Mouse (Mus musculus) heart, embryonic 13.5 days (tissue): ENCODE data around the gene Slc43a1. TPM values are rescaled to one million over a fixed set of nuclear protein-coding genes. Genes with fewer than 3 reads are reported as not detected.
A peak's percentile ranks its signal among the peaks of the same experiment; 100 is the strongest.

Source experiments
- ATAC-seq: fragments of 200-750 bp; cut with Nextera tagmentation; 2 replicates; pipeline ENCODE4 v1.8.0; 2017; ENCODE audit warnings: moderate TSS enrichment; ENCODE audit not compliant: insufficient number of reproducible peaks, low FRiP score, low TSS enrichment; ENCODE audit errors: extremely low read depth
- H3K27ac ChIP-seq: fragments of 300-500 bp; sonication (generic); replicated peaks from 2 replicates; pipeline ENCODE4 v1.5.1; 2015; ENCODE audit warnings: moderate library complexity, mild to moderate bottlenecking, inconsistent platforms
- H3K27me3 ChIP-seq: fragments of 300-500 bp; sonication (generic); replicated peaks from 2 replicates; pipeline ENCODE4 v1.6.1; 2015; ENCODE audit warnings: mild to moderate bottlenecking, inconsistent platforms
- H3K36me3 ChIP-seq: fragments of 300-500 bp; sonication (generic); 2 replicates; pipeline ENCODE4 v1.6.1; 2015; ENCODE audit warnings: mild to moderate bottlenecking, inconsistent platforms
- H3K4me1 ChIP-seq: fragments of 300-500 bp; sonication (generic); 2 replicates; pipeline ENCODE4 v1.6.1; 2015; ENCODE audit warnings: inconsistent platforms
- H3K4me2 ChIP-seq: fragments of 300-500 bp; sonication (generic); 2 replicates; pipeline ENCODE4 v1.6.1; 2015; ENCODE audit warnings: inconsistent platforms, mild to moderate bottlenecking, moderate library complexity
- H3K4me3 ChIP-seq: fragments of 300-500 bp; sonication (generic); 2 replicates; pipeline ENCODE4 v1.5.1; 2015; ENCODE audit warnings: moderate library complexity, mild to moderate bottlenecking, inconsistent platforms
- H3K9ac ChIP-seq: fragments of 300-500 bp; sonication (generic); 2 replicates; pipeline ENCODE4 v1.6.1; 2015; ENCODE audit warnings: inconsistent platforms, mild to moderate bottlenecking, moderate library complexity
- H3K9me3 ChIP-seq: fragments of 300-500 bp; sonication (generic); 2 replicates; pipeline ENCODE4 v1.6.1; 2016; ENCODE audit warnings: inconsistent platforms
- WGBS: fragments of 180-500 bp; shearing (Covaris S2); methylation state at CpG from one replicate; pipeline ENCODE4 v1.1.7; 2015; ENCODE audit warnings: mixed read lengths; 5-methylcytosine and 5-hydroxymethylcytosine counted together
- polyA plus RNA-seq: library from polyadenylated mRNA; unstranded; fragments of >200 nt; fragmentation: Nextera tagmentation; extraction: Ambion mirVana; gene quantifications from 2 replicates; pipeline ENCODE4 v1.2.1, GENCODE M21; 2015

Slc43a1 gene
- polyA plus RNA-seq, 1 experiment from 2014 or later, result 16.1 TPM

DNA sequence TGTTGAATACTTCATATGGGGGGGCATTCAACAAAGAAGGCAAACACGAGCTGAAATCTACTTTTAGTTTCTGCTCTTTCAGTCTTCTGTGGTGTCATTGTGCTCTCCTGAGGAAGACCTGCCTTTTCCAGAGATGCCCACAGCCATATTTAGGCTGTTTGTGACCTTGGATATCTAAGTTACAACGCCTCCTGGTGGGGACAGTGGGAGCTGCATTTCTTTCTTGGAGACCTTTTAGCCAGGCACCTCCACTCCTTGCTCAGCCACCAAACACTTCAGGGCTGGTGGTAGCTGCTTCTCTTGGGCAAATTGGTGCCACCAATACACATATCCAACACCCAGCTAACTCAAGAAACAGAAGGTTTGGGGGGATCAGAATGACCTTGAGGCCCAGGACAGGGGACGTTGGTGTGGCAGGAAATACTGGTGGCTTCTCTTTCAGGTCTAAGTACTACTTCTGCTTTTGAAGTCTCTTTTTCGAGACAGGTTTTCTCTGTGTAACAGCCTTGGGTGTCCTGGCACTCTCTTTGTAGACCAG, 32.0 kb downstream of the Slc43a1 start:
- H3K27ac ChIP-seq, result no peak overlapping the region
- no peak for ATAC-seq
- 50% methylated on average over 4 of the region's 4 CpGs for WGBS
- no peaks in the 10 kb centered on the region for H3K36me3 ChIP-seq
- no peaks in the 10 kb centered on the region for H3K9me3 ChIP-seq
- H3K4me3 ChIP-seq, result no peak overlapping the region
- no peak overlapping the region for H3K4me2 ChIP-seq
- peaks cover 24% of the 10 kb centered on the region for H3K4me1 ChIP-seq
- no peak overlapping the region for H3K9ac ChIP-seq
- H3K27me3 ChIP-seq, result peaks cover 100% of the 10 kb centered on the region

- no peak overlapping the region for H3K27ac ChIP-seq
- H3K4me2 ChIP-seq, result peak overlapping the region; percentile 82
- peaks cover 100% of the 10 kb centered on the region for H3K27me3 ChIP-seq
- peak overlapping the region; percentile 76 for H3K9ac ChIP-seq
- peak overlapping the region; percentile 61 for H3K4me3 ChIP-seq
- H3K36me3 ChIP-seq, result no peaks in the 10 kb centered on the region
- H3K9me3 ChIP-seq, result no peaks in the 10 kb centered on the region
- 0 out of 2 replicates have a peak, but pooled peaks have one; percentile 21 for ATAC-seq
- WGBS, result 1% methylated on average over 78 of the region's 78 CpGs
- peaks cover 15% of the 10 kb centered on the region for H3K4me1 ChIP-seq
Observed at GRCm38 (mm10) chr2:84872105-84872716, 33.6 kb downstream of the Slc43a1 start.

DNA sequence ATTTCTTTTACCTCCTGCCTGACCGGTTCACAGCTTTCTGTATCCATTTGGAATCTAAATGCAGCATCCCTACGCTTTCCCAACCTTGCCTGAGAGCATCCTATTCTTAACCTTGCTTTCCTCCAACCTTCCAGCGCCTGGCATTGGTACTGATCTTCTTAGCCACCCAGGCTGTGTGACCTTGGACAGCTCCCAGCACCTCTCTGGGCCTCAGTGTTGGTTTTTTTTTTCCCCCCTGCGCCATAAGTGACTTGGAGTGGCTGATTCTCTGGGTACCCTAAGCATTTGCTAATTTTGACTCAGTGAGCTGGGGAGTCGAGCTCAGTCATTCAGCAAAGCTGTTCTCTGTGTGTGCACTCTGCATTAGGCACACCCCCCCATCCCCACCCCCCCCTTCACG, 37.2 kb downstream of the Slc43a1 start:
- no peaks in the 10 kb centered on the region for H3K36me3 ChIP-seq
- H3K4me1 ChIP-seq, result peaks cover 15% of the 10 kb centered on the region
- ATAC-seq, result no peak
- H3K27me3 ChIP-seq, result peaks cover 99% of the 10 kb centered on the region
- no peak overlapping the region for H3K9ac ChIP-seq
- no peaks in the 10 kb centered on the region for H3K9me3 ChIP-seq
- WGBS, result 31% methylated on average over 6 of the region's 6 CpGs
- no peak overlapping the region for H3K4me3 ChIP-seq
- H3K27ac ChIP-seq, result no peak overlapping the region
- H3K4me2 ChIP-seq, result no peak overlapping the region

DNA sequence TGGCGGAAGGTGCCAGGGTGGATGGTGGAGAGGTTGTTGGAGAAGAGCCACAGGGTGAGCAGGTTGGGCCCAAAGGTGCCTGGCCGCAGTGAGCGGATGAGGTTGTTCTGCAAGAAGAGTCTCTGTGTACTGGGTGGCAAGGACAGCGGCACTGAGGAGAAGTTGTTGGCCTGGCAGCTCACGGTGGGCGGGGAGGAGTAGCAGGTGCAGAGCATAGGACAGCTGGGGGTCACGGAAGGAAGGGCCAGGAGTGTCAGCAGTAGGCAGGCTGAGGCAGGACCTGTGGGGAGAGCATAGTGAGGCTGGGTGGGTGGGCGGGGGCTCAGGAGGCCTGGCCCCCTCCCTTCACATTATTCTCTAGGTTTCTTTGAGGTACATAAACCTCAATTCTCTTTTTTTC, 41.9 kb downstream of the Slc43a1 start:
- Histone ChIP-seq H3K27me3 (peaks cover 99% of the 10 kb centered on the region), H3K9ac (no peak overlapping the region), H3K9me3 (no peaks in the 10 kb centered on the region), H3K4me2 (no peak overlapping the region), H3K4me1 (peaks cover 15% of the 10 kb centered on the region), H3K27ac (no peak overlapping the region), H3K36me3 (no peaks in the 10 kb centered on the region), H3K4me3 (no peak overlapping the region)
- 59% methylated on average over 8 of the region's 8 CpGs for WGBS
- ATAC-seq, result no peak

- Histone ChIP-seq H3K9ac (peak overlapping the region; percentile 35; the same call in 1 of the 2 replicates), H3K4me3 (peak overlapping the region; percentile 26), H3K36me3 (no peaks in the 10 kb centered on the region), H3K27ac (no peak overlapping the region), H3K9me3 (no peaks in the 10 kb centered on the region), H3K27me3 (peaks cover 99% of the 10 kb centered on the region), H3K4me1 (peaks cover 31% of the 10 kb centered on the region), H3K4me2 (peak overlapping the region; percentile 56)
- 2% methylated on average over 23 of the region's 23 CpGs for WGBS
- ATAC-seq, result no peak
Observed at GRCm38 (mm10) chr2:84882606-84883005, 44.0 kb downstream of the Slc43a1 start.

DNA sequence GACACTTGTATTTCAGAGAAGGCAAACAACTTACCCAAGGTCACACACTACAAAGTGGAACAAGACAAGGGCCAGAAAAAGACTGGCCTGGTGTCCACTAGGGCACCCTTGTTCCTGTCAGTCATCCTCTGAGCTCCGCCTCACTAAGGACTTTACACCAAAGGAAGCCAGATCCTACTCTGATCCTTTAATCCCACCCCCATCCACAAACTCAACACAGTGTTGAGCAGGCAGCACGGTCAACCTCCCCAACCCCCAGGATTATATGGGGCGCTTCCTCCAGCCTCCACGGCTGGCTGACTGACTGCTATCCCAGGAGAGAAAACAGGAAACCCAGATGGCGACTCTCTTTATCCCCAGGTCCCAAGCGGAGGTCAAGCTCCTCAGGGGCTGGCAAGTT, 44.4 kb downstream of the Slc43a1 start:
- Histone ChIP-seq H3K27ac (no peak overlapping the region), H3K4me3 (peak overlapping the region; percentile 26), H3K4me1 (peaks cover 36% of the 10 kb centered on the region), H3K27me3 (peaks cover 99% of the 10 kb centered on the region), H3K36me3 (no peaks in the 10 kb centered on the region), H3K9me3 (no peaks in the 10 kb centered on the region), H3K4me2 (peak overlapping the region; percentile 56), H3K9ac (no peak overlapping the region; the same call in 1 of the 2 replicates)
- ATAC-seq, result no peak
- 2% methylated on average over 6 of the region's 6 CpGs for WGBS

DNA sequence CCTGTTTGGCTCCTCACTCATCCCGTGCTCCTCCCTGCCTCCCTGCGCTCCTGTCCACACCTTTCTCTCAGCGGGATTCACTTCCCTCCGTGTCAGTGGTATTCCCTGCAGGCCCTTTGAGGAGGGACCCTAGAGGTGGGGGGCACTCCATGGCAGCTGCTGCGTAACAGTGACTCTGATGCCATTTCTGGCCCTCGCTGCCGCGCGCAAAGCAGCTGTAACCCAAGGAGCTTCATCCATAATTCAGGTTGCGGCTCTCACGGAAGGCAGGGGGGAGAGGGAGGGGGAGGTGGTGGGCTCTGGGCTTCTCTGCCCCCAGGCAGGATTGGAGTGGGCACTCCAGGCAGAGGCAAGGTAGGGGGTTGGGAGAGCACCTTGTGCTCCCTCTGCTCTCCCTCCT, 44.9 kb downstream of the Slc43a1 start:
- 7% methylated on average over 11 of the region's 11 CpGs for WGBS
- Histone ChIP-seq H3K27ac (no peak overlapping the region), H3K36me3 (no peaks in the 10 kb centered on the region), H3K4me1 (peaks cover 39% of the 10 kb centered on the region), H3K9ac (no peak overlapping the region), H3K4me3 (0 out of 2 replicates have a peak overlapping the region, but pooled peaks have one; percentile 26), H3K27me3 (peaks cover 99% of the 10 kb centered on the region), H3K4me2 (peak overlapping the region; percentile 56), H3K9me3 (no peaks in the 10 kb centered on the region)
- no peak for ATAC-seq

DNA sequence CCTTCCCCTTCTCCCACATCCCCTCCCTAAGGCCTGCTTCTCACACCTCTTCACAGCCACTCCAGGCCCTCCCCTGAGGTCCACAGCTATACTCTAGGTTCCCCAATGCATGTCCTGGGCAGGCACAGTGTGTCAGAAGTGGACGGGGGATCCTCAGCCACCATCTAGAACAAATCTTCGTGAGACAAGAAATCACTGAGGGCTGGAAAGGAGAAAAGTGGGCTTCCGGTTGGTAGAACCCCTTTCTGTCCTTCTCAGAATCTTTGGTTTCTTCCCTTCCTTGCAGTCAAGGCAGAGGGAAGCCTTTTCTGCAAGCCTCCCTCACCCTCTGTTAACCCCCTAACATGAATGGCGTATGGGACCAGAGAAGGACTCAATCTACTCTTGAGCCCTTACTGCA, 45.3 kb downstream of the Slc43a1 start:
- H3K4me1 ChIP-seq, result peaks cover 40% of the 10 kb centered on the region
- 62% methylated on average over 4 of the region's 4 CpGs for WGBS
- H3K4me2 ChIP-seq, result no peak overlapping the region
- no peaks in the 10 kb centered on the region for H3K36me3 ChIP-seq
- ATAC-seq, result no peak
- no peak overlapping the region for H3K27ac ChIP-seq
- peaks cover 99% of the 10 kb centered on the region for H3K27me3 ChIP-seq
- no peaks in the 10 kb centered on the region for H3K9me3 ChIP-seq
- H3K4me3 ChIP-seq, result no peak overlapping the region
- no peak overlapping the region for H3K9ac ChIP-seq

GRCm38 (mm10) chr2:84884611-84885010, 46.0 kb downstream of the Slc43a1 start:
- no peak overlapping the region for H3K27ac ChIP-seq
- no peak overlapping the region for H3K9ac ChIP-seq
- no peak overlapping the region for H3K4me3 ChIP-seq
- peaks cover 47% of the 10 kb centered on the region for H3K4me1 ChIP-seq
- no peak overlapping the region for H3K4me2 ChIP-seq
- 34% methylated on average over 4 of the region's 4 CpGs for WGBS
- peaks cover 99% of the 10 kb centered on the region for H3K27me3 ChIP-seq
- no peaks in the 10 kb centered on the region for H3K36me3 ChIP-seq
- H3K9me3 ChIP-seq, result no peaks in the 10 kb centered on the region
- ATAC-seq, result no peak

GRCm38 (mm10) chr2:84885084-84886055, 46.7 kb downstream of the Slc43a1 start:
- Histone ChIP-seq H3K27me3 (peaks cover 96% of the 10 kb centered on the region), H3K9ac (no peak overlapping the region), H3K9me3 (no peaks in the 10 kb centered on the region), H3K36me3 (no peaks in the 10 kb centered on the region), H3K4me1 (peaks cover 49% of the 10 kb centered on the region), H3K4me2 (peak overlapping the region; percentile 9; the same call in 1 of the 2 replicates), H3K4me3 (peak overlapping the region; percentile 66), H3K27ac (no peak overlapping the region)
- WGBS, result 7% methylated on average over 21 of the region's 23 CpGs
- ATAC-seq, result no peak

DNA sequence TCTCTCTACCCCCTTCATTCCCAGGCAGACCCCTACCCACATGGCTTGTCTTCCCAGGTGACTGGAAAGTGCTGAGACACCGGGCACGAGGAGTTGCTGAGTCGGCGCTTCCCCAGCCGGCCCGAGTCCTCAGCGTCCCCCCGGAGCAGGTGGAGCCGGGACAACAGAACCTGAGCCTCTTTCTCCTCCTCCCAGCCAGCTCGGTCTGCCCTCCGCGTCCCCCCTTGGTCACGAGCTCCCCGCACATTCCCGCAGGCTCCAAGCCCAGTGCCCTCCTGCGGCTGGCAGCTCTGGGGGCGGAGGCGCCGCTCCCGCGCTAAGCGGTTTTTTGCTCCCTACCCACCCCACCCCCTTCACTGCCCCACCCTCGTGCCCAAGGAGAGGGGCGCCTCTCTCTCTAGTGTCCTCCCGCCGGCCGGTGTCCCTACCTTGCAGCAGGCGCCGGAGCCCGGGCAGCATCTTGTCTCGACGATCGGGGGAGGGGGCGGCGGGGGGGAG, 47.6 kb downstream of the Slc43a1 start, which contains the start of gene Rtn4rl2:
Rtn4rl2 (minus strand) TSS at position 477 of the 498 bp plus-strand sequence.
- Histone ChIP-seq H3K9me3 (no peaks in the 10 kb centered on the region), H3K27ac (no peak within 1 kb of the TSS), H3K4me2 (peak within 1 kb of the TSS; percentile 92), H3K36me3 (no peaks in the 10 kb centered on the region), H3K27me3 (peaks cover 96% of the 10 kb centered on the region), H3K4me1 (peaks cover 49% of the 10 kb centered on the region), H3K4me3 (peak within 1 kb of the TSS; percentile 66), H3K9ac (peak within 1 kb of the TSS; percentile 75)
- no peak for ATAC-seq
- WGBS, result 2% methylated on average over 35 of the region's 35 CpGs
